Mouse (Mus musculus) kidney, adult 18-20 months (tissue): ENCODE results near the gene A830005F24Rik.
"Not testable (repeated sequence)": the region's sequence is repeated elsewhere in the genome, so short reads cannot be mapped to it uniquely, and the experiment has no call there.

Source experiments
- DNase-seq: peaks from one replicate; pipeline ENCODE4 v3.0.0; 2021

A830005F24Rik gene

DNA sequence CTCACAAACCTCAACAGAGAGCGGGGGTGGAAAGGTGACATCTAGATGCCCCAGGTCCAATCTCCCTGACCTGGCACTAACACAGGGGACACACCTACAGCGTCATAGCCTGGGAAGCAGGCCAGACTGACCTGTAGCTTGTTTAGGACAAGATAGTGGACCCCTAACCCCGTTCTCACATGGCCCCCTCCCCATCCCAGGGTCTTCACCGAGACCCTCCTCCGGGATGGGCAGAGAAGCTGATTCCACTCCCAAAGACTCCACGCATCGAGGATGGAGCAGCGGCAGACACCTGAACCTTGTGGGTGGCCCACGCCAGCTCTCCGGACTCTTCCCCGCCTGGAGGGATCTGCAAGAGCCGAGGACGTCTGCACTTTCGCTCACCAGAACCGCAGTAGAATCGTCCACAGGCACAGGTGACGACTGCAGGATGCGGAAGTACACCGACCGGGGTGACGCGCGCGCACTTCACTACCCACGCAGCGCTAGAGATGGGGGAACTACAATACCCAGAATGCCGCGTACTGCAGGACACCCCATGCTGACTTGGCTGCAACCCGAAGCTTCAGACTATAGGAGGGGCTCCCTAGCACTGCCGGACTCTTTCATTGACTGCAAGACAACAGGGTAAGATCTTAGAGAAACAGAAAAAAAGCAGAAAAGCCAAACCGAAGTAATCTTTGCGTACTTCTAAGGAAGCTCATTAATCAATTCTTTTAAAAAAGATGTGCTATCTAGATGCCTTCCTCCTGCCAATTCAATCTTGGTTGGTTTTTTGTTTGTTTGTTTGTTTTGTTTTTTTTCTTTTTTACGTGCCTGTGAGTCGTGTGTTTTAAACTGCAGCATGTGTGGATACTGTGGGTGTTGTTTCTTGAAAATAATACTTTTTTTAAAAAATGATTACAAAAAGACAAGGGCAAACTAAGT lies at the start of gene A830005F24Rik, which contains the start of gene Zfp169:
Gene A830005F24Rik (plus strand): TSS at position 568 of the 927 bp plus-strand sequence.
Gene Zfp169 (minus strand): TSS at position 449 of the 927 bp plus-strand sequence.
- peak; percentile 82 for DNase-seq

- DNase-seq: peak; percentile 75
Measured at GRCm38 (mm10) chr13:48464170-48464569, 49.2 kb upstream of the A830005F24Rik start.

GRCm38 (mm10) chr13:48466186-48466585 lies 47.2 kb upstream of the A830005F24Rik start:
- no peak for DNase-seq

DNA sequence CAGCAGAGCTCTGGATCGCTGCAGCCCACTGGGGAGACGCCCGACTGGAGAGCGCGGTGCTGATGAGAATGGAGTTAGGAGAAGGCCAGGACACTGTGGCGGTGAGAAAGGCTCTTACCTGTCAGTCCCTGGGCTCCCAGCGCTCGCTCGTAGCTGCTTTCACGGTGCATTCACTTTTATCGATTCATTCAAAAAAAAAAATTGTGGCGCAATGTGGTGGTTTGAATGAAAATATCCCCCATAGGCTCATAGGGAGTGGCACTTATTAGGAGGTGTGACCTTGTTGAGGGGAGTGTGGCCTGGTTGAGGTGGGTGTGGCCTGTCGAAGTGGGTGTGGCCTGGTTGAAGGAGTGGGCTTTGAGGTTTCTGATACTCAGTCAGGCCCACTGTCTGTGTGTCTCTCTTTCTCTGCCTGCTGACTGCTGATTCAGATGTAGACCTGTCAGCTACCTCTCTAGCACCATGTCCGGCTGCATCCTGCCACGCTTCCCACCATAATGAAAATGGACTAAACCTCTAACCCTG lies 44.7 kb upstream of the A830005F24Rik start:
- DNase-seq: no peak

DNA sequence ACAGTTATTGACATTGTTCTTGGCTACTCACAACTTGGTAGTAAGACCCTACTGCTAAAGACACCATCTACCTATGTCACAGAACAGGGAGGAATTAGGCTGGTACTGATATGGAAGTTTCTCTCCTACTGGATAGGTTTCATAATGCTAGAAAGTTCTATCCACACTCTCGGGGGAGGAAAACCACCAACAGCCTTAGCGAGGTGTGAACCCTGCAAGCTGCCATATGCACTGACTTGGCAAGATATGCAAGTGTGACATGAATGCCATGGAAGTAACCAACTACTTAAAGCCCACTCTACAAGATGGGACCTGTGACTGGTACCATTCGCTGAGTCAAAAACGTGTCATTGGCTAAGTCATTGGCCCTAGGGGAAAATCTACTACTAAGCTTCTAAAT lies 29.8 kb upstream of the A830005F24Rik start:
- DNase-seq: no peak

- DNase-seq: no peak
Measured at GRCm38 (mm10) chr13:48490396-48491182, 22.8 kb upstream of the A830005F24Rik start.

- no peak for DNase-seq
Measured at GRCm38 (mm10) chr13:48493183-48493582, 20.2 kb upstream of the A830005F24Rik start.

- peak; percentile 67 for DNase-seq
Measured at GRCm38 (mm10) chr13:48497693-48498221, 15.6 kb upstream of the A830005F24Rik start.

- DNase-seq: peak; percentile 76
Measured at GRCm38 (mm10) chr13:48498676-48499075, 14.7 kb upstream of the A830005F24Rik start.

DNA sequence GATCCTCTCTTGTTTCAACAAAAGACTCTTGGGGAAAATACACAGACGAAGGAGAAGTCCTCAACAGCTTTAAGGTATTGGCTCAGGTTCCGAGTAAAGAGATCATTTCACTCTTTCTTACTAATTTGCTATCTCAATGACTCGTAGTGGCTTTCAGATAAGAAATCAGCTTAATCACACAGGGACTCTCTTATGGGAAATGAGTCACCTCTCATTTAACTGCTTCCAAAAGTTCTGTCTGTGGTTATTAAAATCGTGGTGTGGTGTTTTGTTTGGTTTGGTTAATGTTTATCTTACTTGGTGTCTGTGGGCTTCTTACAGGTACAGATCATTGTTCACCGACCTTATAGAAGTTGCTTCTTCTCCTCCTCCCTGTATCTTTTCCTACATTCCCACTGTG lies 10.9 kb upstream of the A830005F24Rik start:
- no peak for DNase-seq

DNA sequence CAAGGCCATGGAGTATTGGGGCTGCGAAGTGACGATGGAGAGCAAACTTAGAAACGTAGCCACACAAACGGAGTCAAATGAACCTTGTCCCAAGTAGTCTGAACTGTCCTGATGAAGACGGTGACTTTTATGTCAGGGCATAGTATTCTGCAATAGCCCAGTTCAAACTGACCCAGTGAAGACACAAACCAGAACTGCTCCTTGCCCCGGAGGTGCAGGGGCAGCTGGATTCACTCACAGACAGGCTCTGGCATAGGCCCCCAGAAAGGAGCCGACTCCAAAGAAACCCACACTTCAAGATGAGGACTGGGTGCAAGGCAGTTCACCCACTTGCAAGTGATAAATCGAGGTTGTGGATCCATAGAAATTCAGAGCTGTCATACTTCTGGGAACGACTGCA lies 4.7 kb upstream of the A830005F24Rik start:
- DNase-seq: no peak

DNA sequence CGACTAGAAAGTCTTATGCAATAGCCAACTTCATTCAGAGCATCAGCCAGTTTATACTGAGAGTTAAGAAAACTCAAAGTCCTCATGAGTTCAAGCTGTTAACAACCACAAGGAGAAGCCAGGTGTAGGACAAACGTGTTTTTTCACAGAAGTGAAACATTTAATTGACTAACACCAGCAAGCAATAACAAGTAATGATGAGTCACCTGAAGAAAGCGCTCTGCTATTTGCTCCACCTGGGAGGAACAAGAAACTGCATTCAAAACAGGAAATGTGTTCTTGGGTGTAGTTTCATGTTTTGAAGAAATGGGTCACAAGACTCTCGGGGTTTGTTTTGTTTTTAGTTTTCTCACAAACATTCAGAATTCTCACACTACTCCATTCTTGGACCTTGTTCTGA lies 2.5 kb downstream of the A830005F24Rik start:
- no peak for DNase-seq

- DNase-seq: not testable (repeated sequence)
Measured at GRCm38 (mm10) chr13:48519122-48519521, 5.8 kb downstream of the A830005F24Rik start.

DNA sequence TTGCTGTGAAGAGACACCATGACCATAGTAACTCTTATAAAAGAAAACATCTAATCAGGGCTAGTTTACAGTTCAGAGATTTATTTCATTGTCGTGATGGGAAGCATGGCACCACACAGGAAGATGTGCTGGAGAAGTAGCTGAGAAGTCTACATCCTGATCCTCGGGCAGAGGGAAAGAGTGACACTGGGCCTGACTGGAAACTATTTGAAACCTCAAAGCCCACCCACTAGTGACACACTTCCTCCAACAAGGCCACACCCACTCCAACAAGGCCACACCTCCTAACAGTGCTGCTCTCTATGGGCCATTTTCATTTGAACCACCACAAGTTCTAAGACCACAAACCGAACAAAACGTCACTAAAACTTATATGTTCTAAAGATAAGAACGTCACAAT lies 12.4 kb downstream of the A830005F24Rik start:
- DNase-seq: no peak

- DNase-seq: peak; percentile 55
Measured at GRCm38 (mm10) chr13:48528123-48528871, 14.9 kb downstream of the A830005F24Rik start.

- no peak for DNase-seq
Measured at GRCm38 (mm10) chr13:48529028-48529427, 15.7 kb downstream of the A830005F24Rik start.

GRCm38 (mm10) chr13:48530685-48531084 lies 17.3 kb downstream of the A830005F24Rik start:
- DNase-seq: peak; percentile 37

- DNase-seq: no peak
Measured at GRCm38 (mm10) chr13:48531448-48531847, 18.1 kb downstream of the A830005F24Rik start.

- no peak for DNase-seq
Measured at GRCm38 (mm10) chr13:48533441-48533840, 20.1 kb downstream of the A830005F24Rik start.

GRCm38 (mm10) chr13:48540488-48540887 lies 27.1 kb downstream of the A830005F24Rik start:
- DNase-seq: no peak

DNA sequence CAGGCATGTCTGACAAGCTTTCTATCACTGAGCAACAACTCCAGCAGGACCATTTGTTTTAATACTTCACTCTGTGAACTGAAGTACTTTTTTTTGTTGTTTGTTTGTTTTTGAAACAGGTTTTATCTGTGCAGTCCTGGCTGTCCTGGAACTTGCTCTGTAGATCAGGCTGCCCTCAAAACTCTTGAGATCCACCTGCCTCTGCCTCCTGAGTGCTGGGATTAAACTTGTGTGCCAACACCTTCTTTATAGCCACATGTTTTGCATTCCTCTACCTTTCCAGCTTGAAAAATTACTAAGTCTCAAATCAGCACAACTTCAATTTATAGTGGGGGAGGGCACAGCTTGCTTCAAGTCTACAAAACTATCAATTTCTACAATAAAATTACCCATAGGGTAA lies 31.0 kb downstream of the A830005F24Rik start:
- DNase-seq: no peak

GRCm38 (mm10) chr13:48544867-48545266 lies 31.5 kb downstream of the A830005F24Rik start:
- no peak for DNase-seq
